Mouse (Mus musculus): ENCODE results near the gene Rmdn3. TPM values are rescaled to one million over a fixed set of nuclear protein-coding genes. Genes with fewer than 3 reads are reported as not detected.

Rmdn3 gene
- total RNA-seq, 2 experiments from 2014 or later, result 62.4 to 62.9 TPM

DNA sequence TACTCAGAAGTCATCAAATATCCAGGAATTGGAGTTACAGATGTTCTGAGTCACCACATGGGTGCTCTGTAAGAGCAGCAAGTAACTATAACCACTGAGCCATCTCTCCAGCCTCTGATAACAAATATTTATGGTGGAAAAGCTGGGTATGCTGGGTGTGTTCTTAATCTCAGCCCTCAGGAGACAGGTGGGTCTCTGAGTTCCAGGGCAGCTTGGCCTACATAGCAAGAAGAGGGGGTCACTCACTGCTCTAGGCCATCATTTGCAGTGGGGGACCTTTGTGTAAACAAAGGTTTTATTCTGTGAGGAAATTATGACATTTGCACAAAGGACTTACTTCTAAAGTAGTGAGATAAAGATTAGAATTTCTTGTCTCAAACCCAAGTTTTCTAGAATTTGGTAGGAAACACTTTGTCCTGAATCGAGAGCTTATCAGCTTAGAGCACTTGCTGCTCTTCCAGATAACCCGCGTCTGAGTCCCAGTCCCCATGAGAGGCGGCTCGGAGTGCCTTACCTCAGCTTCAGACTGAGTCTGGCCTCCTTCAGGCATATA, 20.4 kb downstream of the Rmdn3 start:
- TF ChIP-seq CTCF (IDR thresholded peaks at IDR 0.05), result no peak
- intact Hi-C loops (cut with DNase I), result no loop called here

DNA sequence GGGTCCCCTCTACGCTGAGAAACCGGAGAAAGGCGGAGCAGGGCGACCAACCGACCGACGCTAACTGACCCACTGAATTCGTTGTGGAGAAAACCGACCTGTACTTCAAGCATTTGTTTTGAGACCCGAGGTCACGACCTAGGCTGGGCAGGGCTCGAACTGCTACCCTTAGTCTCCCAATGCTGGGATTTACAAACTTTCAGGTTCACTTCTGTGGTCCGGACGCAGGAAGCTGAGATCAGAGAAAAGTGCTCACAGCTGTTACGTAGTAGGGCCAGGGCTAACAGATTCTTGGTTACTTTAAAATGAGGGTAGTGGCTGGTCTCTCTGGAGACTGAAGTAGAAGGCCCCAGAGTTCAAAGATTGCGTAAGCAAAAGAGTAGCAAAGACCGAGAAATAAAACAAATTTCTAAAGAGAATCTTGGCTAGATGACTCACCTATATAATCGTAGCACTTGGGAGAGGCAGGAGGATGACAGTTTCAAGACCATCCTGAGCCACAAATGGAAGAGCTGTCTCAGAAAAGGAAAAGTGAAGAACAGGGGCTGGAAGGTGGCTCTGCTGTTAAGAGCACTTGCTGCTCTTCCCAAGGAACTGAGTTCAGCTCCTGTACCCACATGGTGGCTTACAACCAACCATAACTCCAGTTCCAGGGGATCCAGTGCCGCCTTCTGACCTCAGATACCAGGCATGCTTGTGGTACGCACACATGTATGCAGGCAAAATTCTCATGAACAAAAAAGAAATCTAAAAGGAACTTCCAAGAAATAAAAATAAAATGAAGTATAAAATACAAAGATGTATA, 43.5 kb downstream of the Rmdn3 start:
- intact Hi-C loops (cut with DNase I), result loop anchor here (5.0 kb wide), 1 partner anchor 66 kb away; the partner anchor contains the start of gene Knl1

More for the DNA sequence above, 20.4 kb downstream of the Rmdn3 start:
- Histone ChIP-seq H3K4me3 (no peak overlapping the region), H3K27ac (no peak overlapping the region)
- DNase-seq (ENCODE audit: extremely low spot score in 1 of 2, low spot score in 2 of 2), result no peak

DNA sequence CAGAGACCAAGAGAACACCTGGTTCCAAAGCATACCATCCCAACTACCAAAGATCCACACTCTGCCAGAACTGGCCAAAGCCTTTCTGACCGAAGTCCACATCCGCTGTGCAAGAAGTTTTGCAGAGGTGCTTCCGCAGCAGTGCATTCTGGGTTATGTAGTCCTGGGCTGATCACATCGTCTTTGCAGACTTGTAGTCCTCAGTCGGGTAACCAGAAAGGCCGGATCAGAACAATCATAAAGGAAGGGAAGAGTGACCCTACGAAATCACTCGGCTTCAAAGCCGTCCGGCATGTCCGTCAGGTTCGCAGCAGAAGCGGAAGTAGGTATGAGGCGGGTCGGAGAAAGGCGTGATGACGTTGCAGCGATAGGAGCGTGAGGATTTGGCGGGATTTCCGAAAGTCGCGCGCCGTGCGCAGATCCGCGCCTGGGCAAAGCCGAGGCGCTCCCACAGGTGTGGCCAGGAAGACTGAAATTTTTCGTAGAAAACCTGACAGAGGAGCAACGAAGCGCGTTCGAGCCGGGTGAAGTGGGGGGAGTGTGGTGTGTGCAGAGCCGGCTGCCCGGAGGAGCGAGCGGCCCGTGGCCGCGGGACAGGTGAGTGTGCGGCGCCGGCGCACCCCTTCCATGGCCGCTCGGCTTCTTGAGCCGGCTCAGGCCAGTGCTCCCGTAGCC, 44.3 kb downstream of the Rmdn3 start, which contains the start of gene Rad51:
TSS of gene Rad51 (plus strand) at position 356 of the 675 bp plus-strand sequence.
- TF ChIP-seq CTCF (IDR thresholded peaks at IDR 0.05), result no peak; the same call in 1 of the 2 replicates
- intact Hi-C loops (cut with DNase I), result loop anchor here (1.0 to 5.0 kb wide), 2 partner anchors 65 to 176 kb away; partner anchors contain the start of genes Knl1 and Vps18
- Histone ChIP-seq H3K27ac (peak within 1 kb of the TSS; percentile 89), H3K4me3 (peak within 1 kb of the TSS; percentile 62)
- DNase-seq (ENCODE audit: extremely low spot score in 1 of 2, low spot score in 2 of 2), result peak; percentile 80 to 81

More for the DNA sequence above, 43.5 kb downstream of the Rmdn3 start:
- Histone ChIP-seq H3K4me3 (peak overlapping the region; percentile 62), H3K27ac (no peak overlapping the region)
- no peak for DNase-seq (ENCODE audit: extremely low spot score in 1 of 2, low spot score in 2 of 2)
- no peak for TF ChIP-seq CTCF (IDR thresholded peaks at IDR 0.05)

DNA sequence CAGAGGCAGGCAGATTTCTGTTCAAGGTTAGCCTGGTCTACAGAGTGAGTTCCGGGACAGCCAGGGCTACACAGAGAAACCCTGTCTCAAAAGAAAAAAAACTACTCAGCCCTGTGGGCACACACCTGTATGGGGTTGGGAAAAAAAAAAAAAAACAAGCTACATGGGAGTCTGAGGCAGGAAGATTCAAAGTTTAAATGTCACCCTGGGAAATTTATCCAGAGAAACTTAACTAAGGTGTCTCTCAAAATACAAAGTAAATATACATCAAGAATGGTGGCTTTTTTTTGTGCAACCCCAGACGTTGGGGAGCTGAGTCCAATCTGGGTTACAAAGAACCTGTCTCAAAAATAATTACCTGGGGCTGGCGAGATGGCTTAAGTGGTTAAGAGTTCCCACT, 45.8 kb downstream of the Rmdn3 start:
- TF ChIP-seq CTCF (IDR thresholded peaks at IDR 0.05), result no peak
- intact Hi-C loops (cut with DNase I), result loop anchor here (5.0 kb wide), 1 partner anchor 64 kb away; the partner anchor contains the start of gene Knl1
- no peak for DNase-seq (ENCODE audit: extremely low spot score in 1 of 2, low spot score in 2 of 2)
- no peak overlapping the region for H3K4me3 ChIP-seq
- H3K27ac ChIP-seq, result no peak overlapping the region

DNA sequence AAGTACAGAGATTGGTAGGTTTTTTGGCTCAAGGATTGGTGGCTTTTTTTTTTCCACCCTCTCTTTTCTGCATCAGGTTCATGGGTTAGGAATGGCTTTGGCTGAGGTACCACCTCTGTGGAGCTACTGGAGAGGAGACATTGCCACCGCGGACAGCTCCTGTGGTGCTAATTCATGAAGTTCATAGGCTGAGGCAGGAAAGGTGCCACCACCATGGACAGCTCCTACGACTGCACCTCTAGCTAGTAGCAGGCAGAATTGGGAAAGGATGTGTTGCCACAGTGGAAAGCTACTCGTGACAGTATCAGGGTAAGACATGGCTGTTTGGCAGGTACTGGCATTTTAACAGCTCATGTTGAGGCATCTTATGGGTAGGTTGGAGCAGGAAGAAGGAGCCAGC, 48.3 kb downstream of the Rmdn3 start:
- no peak overlapping the region for H3K4me3 ChIP-seq
- TF ChIP-seq CTCF (IDR thresholded peaks at IDR 0.05), result no peak
- H3K27ac ChIP-seq, result no peak overlapping the region
- DNase-seq (ENCODE audit: extremely low spot score in 1 of 2, low spot score in 2 of 2), result no peak
- intact Hi-C loops (cut with DNase I), result no loop called here

DNA sequence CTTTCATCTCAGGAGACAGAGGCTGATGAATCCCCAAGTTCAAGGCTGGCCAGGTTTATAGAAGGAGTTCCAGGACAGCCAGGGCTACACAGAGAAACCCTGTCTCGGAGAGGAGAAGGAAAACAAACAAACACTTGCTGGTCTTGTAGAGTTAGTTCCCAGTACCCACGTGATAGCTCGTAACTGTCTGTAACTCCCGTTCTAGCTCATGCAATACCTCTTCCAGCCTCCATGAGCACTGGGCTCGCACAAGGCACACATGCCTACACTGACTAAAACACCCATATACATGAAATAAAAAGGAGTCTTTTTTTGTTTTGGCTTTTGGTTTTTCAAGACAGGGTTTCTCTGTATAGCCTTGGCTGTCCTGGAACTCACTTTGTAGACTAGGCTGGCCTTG, 50.3 kb downstream of the Rmdn3 start:
- DNase-seq (ENCODE audit: extremely low spot score in 1 of 2, low spot score in 2 of 2), result no peak
- TF ChIP-seq CTCF (IDR thresholded peaks at IDR 0.05), result no peak; the same call in 1 of the 2 replicates
- Histone ChIP-seq H3K27ac (no peak overlapping the region), H3K4me3 (no peak overlapping the region)
- intact Hi-C loops (cut with DNase I), result no loop called here

DNA sequence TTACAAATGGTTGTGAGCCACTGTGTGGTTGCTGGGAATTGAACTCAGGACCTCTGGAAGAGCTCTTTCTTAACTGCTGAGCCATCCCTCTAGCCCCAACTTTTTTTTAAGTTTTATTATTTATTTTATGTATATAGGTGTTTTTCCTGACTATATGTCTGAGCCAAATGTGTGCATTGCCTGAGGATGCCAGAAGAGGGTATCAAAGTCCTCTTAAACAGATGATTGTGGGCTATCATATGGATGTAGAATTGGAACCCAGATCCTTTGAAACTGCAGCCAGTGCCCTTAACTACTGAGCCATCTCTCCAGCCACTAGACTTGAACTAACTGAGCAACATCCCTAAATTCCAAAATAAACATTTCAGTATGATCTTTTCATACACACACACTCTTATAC, 55.3 kb downstream of the Rmdn3 start:
- no peak overlapping the region for H3K27ac ChIP-seq
- H3K4me3 ChIP-seq, result no peak overlapping the region
- intact Hi-C loops (cut with DNase I), result no loop called here
- DNase-seq (ENCODE audit: extremely low spot score in 1 of 2, low spot score in 2 of 2), result no peak
- TF ChIP-seq CTCF (IDR thresholded peaks at IDR 0.05), result peak; percentile 8

Other genes starting within 250 kb of the Rmdn3 start
- 1 to 10 TPM; 2.4 to 3.3 TPM for gene Chst14, start 230.5 kb downstream of the Rmdn3 start, total RNA-seq (2021)
- gene Ccdc32, start 127.6 kb downstream of the Rmdn3 start, total RNA-seq (2021), result 10 to 100 TPM; 46.1 to 49.7 TPM
- gene Rpusd2, start 122.2 kb downstream of the Rmdn3 start, total RNA-seq (2021), result 1 to 10 TPM; 7.7 to 7.8 TPM
- gene Knl1, start 109.9 kb downstream of the Rmdn3 start, total RNA-seq (2021), result under 1 TPM; 0.07 to 0.19 TPM
- under 1 TPM; 0.82 to 0.97 TPM for gene Rad51, start 44.2 kb downstream of the Rmdn3 start, total RNA-seq (2021)
- gene Gchfr, start 10.7 kb upstream of the Rmdn3 start, total RNA-seq (2021), result not detected
- not detected for gene Gm14137, start 17.5 kb upstream of the Rmdn3 start, total RNA-seq (2021)
- 10 to 100 TPM; 38.0 to 41.9 TPM for gene Zfyve19, start 51.6 kb upstream of the Rmdn3 start, total RNA-seq (2021)
- gene Dnajc17, start 51.8 kb upstream of the Rmdn3 start, total RNA-seq (2021), result 10 to 100 TPM; 15.5 to 19.3 TPM
- gene Ppp1r14d, start 72.9 kb upstream of the Rmdn3 start, total RNA-seq (2021), result not detected
- 1 to 10 TPM in 1 of 2 experiments, under 1 TPM in 1; 0.96 to 1.2 TPM for gene Spint1, start 80.3 kb upstream of the Rmdn3 start, total RNA-seq (2021)
- gene Rhov, start 114.2 kb upstream of the Rmdn3 start, total RNA-seq (2021), result 10 to 100 TPM in 1 of 2 experiments, 1 to 10 TPM in 1; 9.8 to 11.1 TPM
- gene Vps18, start 131.7 kb upstream of the Rmdn3 start, total RNA-seq (2021), result 10 to 100 TPM; 47.2 to 50.8 TPM
- 1 to 10 TPM; 2.3 to 2.4 TPM for gene Dll4, start 168.8 kb upstream of the Rmdn3 start, total RNA-seq (2021)
- gene Chac1, start 194.2 kb upstream of the Rmdn3 start, total RNA-seq (2021), result 1 to 10 TPM; 7.5 to 8.7 TPM